Mouse (Mus musculus): ENCODE measurements around the gene Ndufa13. TPM values are rescaled to one million over a fixed set of nuclear protein-coding genes. Genes with fewer than 3 reads are reported as not detected.

Gene Ndufa13
- polyA plus RNA-seq, 1 experiment, result 103 TPM

DNA sequence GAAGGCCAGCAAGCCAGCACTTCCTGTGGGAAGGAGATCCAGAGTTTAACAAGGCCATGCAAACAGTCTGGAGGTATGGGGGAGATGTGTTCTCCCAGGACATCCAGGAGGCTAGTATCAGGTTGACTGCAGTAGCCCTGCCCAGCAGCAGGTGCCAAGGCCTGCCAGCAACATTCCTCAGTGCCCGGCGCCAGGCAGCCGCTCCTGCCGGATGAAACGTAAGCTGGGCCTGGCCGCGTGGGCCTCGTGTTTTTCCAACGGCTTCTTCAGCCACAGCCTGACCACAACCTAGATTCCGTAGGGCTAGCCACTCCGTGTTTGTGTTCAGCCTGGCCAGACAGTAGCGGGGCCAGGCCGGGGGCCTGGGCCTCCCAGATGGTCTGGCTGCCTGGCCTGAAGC lies 27.7 kb downstream of the Ndufa13 start:
- no peak overlapping the region for H3K4me3 ChIP-seq (replicated peaks; ENCODE audit: extremely low read depth, low read depth, low read length)
- no peak for DNase-seq
- WGBS, result 72% methylated on average over 13 of the region's 13 CpGs
- no peak for TF ChIP-seq CTCF (IDR thresholded peaks at IDR 0.05; ENCODE audit: insufficient read depth, low read length)
- no peak for TF ChIP-seq POLR2A (IDR thresholded peaks at IDR 0.05; ENCODE audit: borderline replicate concordance, extremely low read depth, low read depth, low read length)
- H3K4me1 ChIP-seq (ENCODE audit: control insufficient read depth, insufficient read depth, low read length), result no peaks in the 10 kb centered on the region

DNA sequence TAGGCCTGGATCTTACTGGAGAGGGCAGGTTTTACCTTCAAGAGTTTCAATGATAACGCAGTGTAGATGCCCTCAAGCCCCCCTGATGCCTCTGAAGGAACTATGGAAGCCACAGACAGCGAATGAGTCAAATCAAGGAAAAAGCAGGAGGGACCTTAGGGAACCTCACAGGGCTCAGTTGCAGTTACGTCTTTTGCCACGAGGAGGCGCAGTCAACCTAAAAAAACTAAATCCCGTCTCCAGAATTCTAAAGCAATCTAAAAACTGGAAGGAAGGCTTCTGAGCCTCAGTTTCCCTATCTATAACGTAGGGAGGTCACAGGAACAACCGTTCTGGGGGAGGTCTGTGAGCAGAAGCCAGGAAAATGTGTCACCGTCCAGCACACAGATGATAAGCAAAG lies 28.2 kb downstream of the Ndufa13 start:
- Histone ChIP-seq H3K4me1 (ENCODE audit: control insufficient read depth, insufficient read depth, low read length) (no peaks in the 10 kb centered on the region), H3K4me3 (replicated peaks; ENCODE audit: extremely low read depth, low read depth, low read length) (no peak overlapping the region)
- DNase-seq, result peak; percentile 75
- WGBS, result 8% methylated on average over 9 of the region's 9 CpGs
- TF ChIP-seq CTCF (IDR thresholded peaks at IDR 0.05; ENCODE audit: insufficient read depth, low read length) (peak; percentile 86), POLR2A (IDR thresholded peaks at IDR 0.05; ENCODE audit: borderline replicate concordance, extremely low read depth, low read depth, low read length) (no peak)

DNA sequence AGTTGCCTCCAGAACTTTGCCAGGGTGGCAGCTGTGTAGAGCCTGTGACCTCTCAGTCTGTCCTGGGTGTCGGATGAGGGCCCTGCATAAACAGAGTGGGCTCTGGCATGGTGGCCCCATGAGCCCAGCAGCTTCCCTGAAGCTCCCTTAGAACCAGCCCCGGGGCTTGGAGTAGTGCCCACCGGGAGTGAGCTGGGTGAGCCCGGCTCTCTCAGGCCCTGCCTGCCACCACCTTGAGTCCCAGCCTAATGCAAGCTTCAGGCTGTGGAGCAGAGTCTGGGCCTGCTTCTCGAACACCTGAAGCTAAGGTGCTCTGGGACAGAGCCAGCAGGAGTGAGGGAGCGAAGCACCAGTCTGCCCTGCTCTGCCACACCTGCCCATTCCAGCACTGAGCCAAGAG lies 31.5 kb downstream of the Ndufa13 start:
- TF ChIP-seq POLR2A (IDR thresholded peaks at IDR 0.05; ENCODE audit: borderline replicate concordance, extremely low read depth, low read depth, low read length) (no peak), CTCF (IDR thresholded peaks at IDR 0.05; ENCODE audit: insufficient read depth, low read length) (no peak)
- WGBS, result 86% methylated on average over 6 of the region's 6 CpGs
- H3K4me1 ChIP-seq (ENCODE audit: control insufficient read depth, insufficient read depth, low read length), result no peaks in the 10 kb centered on the region
- no peak overlapping the region for H3K4me3 ChIP-seq (replicated peaks; ENCODE audit: extremely low read depth, low read depth, low read length)
- no peak for DNase-seq

DNA sequence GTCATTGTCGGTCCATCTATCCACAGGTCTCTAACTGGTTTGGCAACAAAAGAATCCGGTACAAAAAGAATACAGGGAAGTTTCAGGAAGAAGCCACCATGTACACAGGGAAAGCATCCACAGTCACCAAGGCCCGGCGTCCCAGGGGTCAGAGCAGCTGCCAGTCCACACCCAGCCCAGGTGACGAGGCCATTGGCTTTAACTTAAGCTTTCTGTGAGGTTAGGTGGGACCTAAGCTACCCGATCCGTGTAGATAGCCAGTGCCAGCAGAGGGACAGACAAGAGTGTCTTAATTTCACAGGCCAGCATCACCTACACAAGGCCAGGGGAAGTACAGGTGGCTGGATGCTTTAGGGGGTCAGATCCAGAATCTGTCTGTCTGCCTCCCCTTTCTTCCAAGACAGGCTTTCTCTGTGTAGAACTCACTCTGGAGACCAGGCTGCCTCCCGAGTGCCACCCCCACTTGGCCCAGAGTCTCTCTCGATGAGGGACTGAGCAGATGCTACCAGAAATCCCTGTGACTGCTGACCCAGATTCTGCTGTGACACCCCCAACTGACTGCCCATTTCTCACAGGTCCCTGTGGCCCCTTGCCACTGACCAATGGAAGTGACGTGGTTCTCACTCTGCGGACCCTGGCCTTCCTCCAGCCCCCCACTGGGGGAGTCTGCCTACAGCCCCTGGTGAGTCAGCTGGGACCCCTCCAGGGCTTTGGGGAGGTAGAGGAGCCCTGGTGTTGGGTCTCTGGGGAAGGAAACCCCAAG lies 32.2 kb downstream of the Ndufa13 start:
- 80% methylated on average over 11 of the region's 11 CpGs for WGBS
- no peak for TF ChIP-seq POLR2A (IDR thresholded peaks at IDR 0.05; ENCODE audit: borderline replicate concordance, extremely low read depth, low read depth, low read length)
- TF ChIP-seq CTCF (IDR thresholded peaks at IDR 0.05; ENCODE audit: insufficient read depth, low read length), result no peak
- no peaks in the 10 kb centered on the region for H3K4me1 ChIP-seq (ENCODE audit: control insufficient read depth, insufficient read depth, low read length)
- H3K4me3 ChIP-seq (replicated peaks; ENCODE audit: extremely low read depth, low read depth, low read length), result no peak overlapping the region
- DNase-seq, result no peak

DNA sequence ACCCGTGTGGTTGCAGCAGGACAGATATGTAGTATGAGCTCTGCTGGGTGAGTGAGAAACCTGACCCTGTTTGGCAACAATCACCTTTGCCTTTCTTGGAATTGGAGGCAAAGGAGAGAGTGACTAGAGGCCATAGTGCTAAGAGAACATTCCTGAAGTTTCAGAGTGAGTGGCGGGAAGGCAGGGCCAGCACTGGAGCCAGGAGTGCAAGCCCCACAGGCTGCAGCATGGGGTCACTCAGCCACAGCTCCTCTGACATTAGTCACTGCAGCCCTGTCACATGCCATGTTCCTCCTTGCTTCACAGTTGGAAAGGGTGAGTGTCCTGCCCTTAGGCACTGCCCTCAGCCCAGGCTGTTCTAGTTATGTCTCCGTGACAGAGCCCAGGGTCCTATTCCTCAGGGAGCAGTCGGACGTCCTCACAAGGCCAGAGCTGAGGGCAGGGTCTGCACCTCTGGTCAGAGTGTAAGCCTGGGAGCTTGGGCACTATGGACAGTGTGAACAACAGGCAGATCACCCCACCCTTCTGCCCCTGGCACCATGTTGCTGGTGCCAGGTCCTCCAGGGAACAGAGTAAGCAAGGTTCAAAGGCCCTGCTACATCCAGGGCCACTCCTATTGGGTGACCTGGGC lies 34.5 kb downstream of the Ndufa13 start:
- 66% methylated on average over 5 of the region's 5 CpGs for WGBS
- DNase-seq, result no peak
- H3K4me3 ChIP-seq (replicated peaks; ENCODE audit: extremely low read depth, low read depth, low read length), result no peak overlapping the region
- TF ChIP-seq POLR2A (IDR thresholded peaks at IDR 0.05; ENCODE audit: borderline replicate concordance, extremely low read depth, low read depth, low read length), result no peak
- no peak for TF ChIP-seq CTCF (IDR thresholded peaks at IDR 0.05; ENCODE audit: insufficient read depth, low read length)
- H3K4me1 ChIP-seq (ENCODE audit: control insufficient read depth, insufficient read depth, low read length), result no peaks in the 10 kb centered on the region

DNA sequence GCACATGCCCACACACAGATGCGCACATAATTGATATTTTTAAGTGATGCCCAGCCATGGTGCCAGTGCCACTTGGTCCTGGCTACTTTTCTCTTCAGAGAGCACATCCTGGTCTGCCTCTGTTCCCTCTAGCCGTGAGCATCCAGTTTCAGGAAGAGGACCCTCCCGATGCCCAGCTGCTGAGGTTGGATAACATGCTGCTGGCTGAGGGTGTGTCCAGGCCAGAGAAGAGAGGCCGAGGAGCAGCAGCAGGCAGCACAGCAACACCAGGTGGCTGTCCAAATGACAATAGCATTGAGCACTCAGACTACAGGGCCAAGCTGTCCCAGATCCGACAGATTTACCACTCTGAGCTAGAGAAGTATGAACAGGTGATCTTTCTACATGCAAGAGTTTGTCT lies 38.2 kb downstream of the Ndufa13 start:
- no peaks in the 10 kb centered on the region for H3K4me1 ChIP-seq (ENCODE audit: control insufficient read depth, insufficient read depth, low read length)
- H3K4me3 ChIP-seq (replicated peaks; ENCODE audit: extremely low read depth, low read depth, low read length), result no peak overlapping the region
- no peak for DNase-seq
- TF ChIP-seq POLR2A (IDR thresholded peaks at IDR 0.05; ENCODE audit: borderline replicate concordance, extremely low read depth, low read depth, low read length) (no peak), CTCF (IDR thresholded peaks at IDR 0.05; ENCODE audit: insufficient read depth, low read length) (no peak)
- WGBS, result 66% methylated on average over 5 of the region's 5 CpGs

DNA sequence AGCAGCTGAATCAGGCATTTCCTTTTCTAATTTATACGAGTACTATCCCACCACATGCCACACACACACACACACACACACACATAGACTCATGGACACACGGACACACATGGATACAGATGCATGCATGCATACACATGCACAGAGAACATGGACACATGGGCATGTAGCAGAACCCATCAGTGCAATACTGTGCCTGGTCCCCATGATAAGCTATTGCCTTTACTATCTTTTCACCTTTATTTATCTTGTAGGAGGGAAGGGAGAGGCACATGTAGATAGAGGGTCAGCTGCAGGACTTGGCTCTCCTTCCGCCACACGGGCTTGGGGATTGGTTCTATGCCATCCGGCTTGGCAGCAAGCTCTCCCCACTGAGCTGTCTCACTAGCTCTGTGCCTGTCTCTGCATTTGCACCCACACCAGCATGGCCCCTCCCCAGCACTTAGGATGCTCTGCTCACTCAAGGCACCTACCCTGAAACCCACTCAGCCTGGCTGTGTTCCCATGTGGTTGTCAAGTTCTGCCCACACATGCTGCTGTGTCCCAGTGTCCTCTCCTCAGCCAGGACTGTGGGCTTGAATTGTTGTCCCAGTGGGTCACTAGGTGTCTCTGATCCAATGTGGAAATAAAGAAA lies 38.9 kb downstream of the Ndufa13 start:
- no peak for DNase-seq
- WGBS, result 78% methylated on average over 5 of the region's 5 CpGs
- TF ChIP-seq POLR2A (IDR thresholded peaks at IDR 0.05; ENCODE audit: borderline replicate concordance, extremely low read depth, low read depth, low read length), result no peak

DNA sequence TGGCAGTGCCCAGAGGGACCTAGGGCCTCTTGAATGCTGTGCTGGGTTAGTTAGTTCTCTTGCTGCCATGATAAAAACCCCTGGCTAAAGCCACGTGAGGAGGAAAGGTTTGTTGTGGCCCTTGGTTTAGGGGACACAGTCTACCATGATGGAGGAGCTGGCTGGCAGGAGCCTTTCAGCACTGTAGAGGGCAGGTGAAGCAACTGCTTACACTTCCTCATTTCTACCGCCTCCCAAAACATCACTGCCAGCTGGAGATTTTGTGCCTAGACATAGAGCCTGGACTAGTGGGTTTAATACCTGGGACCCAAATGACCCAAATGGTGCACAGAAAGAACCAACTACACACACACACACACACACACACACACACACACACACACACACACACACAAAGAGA lies 41.1 kb downstream of the Ndufa13 start:
- Histone ChIP-seq H3K4me3 (replicated peaks; ENCODE audit: extremely low read depth, low read depth, low read length) (no peak overlapping the region), H3K4me1 (ENCODE audit: control insufficient read depth, insufficient read depth, low read length) (no peaks in the 10 kb centered on the region)
- 58% methylated on average over 2 of the region's 2 CpGs for WGBS
- DNase-seq, result no peak
- TF ChIP-seq POLR2A (IDR thresholded peaks at IDR 0.05; ENCODE audit: borderline replicate concordance, extremely low read depth, low read depth, low read length) (no peak), CTCF (IDR thresholded peaks at IDR 0.05; ENCODE audit: insufficient read depth, low read length) (no peak)

More for the DNA sequence above, 38.9 kb downstream of the Ndufa13 start:
- Histone ChIP-seq H3K4me1 (ENCODE audit: control insufficient read depth, insufficient read depth, low read length) (no peaks in the 10 kb centered on the region), H3K4me3 (replicated peaks; ENCODE audit: extremely low read depth, low read depth, low read length) (no peak overlapping the region)

DNA sequence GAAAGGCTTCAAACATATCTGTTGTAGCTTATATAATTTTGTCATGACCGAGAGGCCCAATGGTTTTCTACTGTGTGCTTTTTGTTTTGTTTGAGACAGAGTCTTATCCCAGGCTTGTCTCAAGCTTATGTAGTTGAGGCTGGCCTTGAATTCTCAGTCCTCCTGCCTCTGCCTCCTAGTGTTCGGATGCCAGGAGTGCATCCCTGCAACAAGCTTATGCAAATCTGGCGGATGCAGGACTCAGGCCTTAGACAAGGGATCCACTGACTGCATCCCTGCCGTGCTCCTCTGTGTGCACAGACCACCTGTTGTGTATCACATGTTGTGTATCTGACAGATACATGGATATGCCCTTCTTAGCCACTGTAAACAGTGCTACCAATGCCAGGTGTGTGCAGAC lies 41.6 kb downstream of the Ndufa13 start:
- WGBS, result 68% methylated on average over 4 of the region's 4 CpGs
- DNase-seq, result no peak
- Histone ChIP-seq H3K4me3 (replicated peaks; ENCODE audit: extremely low read depth, low read depth, low read length) (no peak overlapping the region), H3K4me1 (ENCODE audit: control insufficient read depth, insufficient read depth, low read length) (no peaks in the 10 kb centered on the region)
- peak; percentile 52; the same call in 1 of the 2 replicates for TF ChIP-seq CTCF (IDR thresholded peaks at IDR 0.05; ENCODE audit: insufficient read depth, low read length)
- TF ChIP-seq POLR2A (IDR thresholded peaks at IDR 0.05; ENCODE audit: borderline replicate concordance, extremely low read depth, low read depth, low read length), result no peak

Data from lung, adult 2 months (tissue).